Mouse (Mus musculus) layer of hippocampus, postnatal 14 days (tissue): Measurements from ENCODE around the gene Ube4b. TPM values are rescaled to one million over a fixed set of nuclear protein-coding genes. Genes with fewer than 3 reads are reported as not detected.
"Not testable (repeated sequence)": the region's sequence is repeated elsewhere in the genome, so short reads cannot be mapped to it uniquely, and the experiment has no call there.

Experiments used
- DNase-seq, 2 experiments: peaks; one replicate each; pipeline ENCODE4 v3.0.0; 2021 to 2022; ENCODE audit warnings: low spot score in 2 of 2, mixed read lengths in 1 of 2
- long read RNA-seq, 2 experiments: library from polyadenylated mRNA; stranded (forward); transcript quantifications; one replicate each; pipeline ENCODE4 v2.0.0; 2021
- total RNA-seq, 2 experiments: library from RNA; stranded (reverse); gene quantifications; 2 replicates each; pipeline ENCODE4 v1.2.3; 2021

Gene Ube4b
- total RNA-seq = 100 to 1,000 TPM; 107 to 110 TPM
- long read RNA-seq, experiment 1, full-length matches to known transcripts = 18 of 28 reads
- long read RNA-seq, experiment 1, partial matches to known transcripts = 5 of 28 reads
- long read RNA-seq, experiment 1, other reads (novel, unspliced or antisense) = 5 of 28 reads
- long read RNA-seq, experiment 2, full-length matches to known transcripts = 32 of 47 reads
- long read RNA-seq, experiment 2, partial matches to known transcripts = 10 of 47 reads
- long read RNA-seq, experiment 2, other reads (novel, unspliced or antisense) = 5 of 47 reads

- DNase-seq = peak; percentile 97 to 98
Measured at GRCm38 (mm10) chr4:149426325-149427199, at the start of gene Ube4b. TSS of gene Ube4b (minus strand) at chr4:149426749.

DNA sequence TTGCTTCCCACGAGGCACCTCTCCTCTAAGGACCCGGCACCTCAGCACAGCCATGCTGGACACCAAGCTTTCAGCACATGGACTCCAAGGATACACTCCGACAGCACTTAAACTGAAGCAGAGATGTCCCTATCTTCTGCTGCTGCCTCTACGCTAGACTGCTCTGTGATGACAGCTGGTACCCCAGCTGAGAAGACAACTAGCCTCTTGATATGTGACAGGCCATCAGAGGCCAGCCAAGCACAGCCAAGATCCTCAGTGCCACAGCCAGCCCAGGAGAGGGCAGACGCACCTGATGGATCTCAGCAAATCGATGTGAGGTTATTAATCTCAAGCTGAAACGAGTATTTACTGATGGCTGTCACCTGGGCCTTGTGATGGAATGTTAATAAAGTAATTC is 48.5 kb upstream of the Ube4b start:
- DNase-seq = no peak

GRCm38 (mm10) chr4:149469557-149469956 is 43.0 kb upstream of the Ube4b start:
- DNase-seq = no peak

DNA sequence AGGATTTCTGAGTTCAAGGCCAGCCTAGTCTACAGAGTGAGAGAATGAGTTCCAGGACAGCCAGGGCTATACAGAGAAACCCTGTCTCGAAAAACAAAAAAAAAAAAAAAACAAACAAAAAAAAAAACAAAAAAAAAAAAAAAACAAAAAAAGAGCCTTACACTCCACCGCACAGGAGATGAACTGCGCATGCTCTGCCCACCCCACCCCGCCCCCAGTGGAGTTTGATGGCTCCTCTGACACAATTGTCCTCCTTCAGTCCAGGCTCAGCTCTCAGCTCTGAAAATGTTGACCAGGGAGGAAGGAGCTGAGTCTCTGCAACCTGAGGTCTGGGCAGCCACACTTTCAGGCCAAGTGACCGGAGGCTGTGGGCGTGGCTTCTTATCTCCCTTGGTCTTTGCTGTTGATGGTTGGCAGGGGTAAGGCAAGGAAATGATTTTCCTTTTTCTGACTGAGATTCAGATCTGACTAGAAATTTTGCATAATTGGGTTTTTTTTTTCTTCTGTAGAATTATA is 36.9 kb upstream of the Ube4b start:
- DNase-seq = no peak

GRCm38 (mm10) chr4:149462305-149462971 is 35.9 kb upstream of the Ube4b start:
- no peak for DNase-seq

DNA sequence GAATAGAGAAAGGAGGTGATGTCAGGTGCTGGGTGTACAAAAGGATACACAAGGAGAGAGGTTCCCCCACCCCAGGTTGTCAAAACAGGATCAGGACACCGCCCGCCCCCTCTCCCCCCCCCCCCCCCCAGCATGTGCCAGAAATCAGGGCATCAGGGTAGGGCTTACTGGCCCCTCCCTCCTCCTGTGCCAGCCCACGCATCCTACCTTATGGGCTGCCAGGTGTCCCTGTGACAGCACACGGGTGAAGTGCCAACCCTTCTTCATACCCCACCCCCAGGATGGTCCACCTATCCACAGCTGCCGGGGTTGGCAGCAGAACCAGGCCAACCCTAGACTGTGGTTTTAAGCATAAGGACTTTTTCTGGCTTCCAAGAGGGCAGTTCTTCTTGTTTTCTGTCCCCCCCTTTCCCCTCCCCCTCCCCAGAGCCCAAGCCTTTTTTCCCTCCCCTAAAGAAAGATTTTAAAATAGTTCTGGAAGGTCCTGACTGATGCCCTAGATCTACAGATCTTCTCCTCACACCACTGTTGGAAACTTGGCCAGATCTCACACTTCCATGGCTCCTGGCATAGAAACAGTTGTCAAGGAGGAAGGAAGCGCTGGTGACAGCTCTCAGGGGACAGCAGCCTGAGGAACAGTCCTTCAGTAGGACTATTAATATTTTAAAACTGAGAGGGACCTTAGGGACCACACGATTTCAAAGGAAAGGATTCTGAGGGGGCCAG is 35.2 kb upstream of the Ube4b start:
- DNase-seq = no peak

GRCm38 (mm10) chr4:149460475-149460874 is 33.9 kb upstream of the Ube4b start:
- not testable (repeated sequence) for DNase-seq

DNA sequence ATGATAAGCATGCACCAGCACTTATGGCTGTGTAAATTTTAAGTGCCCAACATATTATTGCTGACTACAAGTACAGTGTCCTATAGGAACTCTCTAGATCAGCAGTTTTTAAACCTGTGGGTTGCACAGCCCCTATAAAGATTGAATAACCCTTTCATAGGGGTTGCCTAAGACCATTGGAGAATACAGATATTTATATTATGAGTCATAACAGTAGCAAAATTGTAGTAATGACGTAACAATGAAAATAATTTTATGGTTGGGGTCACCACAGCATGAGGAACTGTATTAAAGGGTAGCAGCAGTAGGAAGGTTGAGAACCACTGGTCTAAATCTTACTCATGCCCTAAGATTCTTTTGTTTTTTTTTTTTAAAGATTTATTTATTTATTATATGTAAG is 32.9 kb upstream of the Ube4b start:
- DNase-seq = no peak

- no peak for DNase-seq
Measured at GRCm38 (mm10) chr4:149458526-149458925, 32.0 kb upstream of the Ube4b start.

GRCm38 (mm10) chr4:149457831-149458430 is 31.4 kb upstream of the Ube4b start:
- no peak for DNase-seq

DNA sequence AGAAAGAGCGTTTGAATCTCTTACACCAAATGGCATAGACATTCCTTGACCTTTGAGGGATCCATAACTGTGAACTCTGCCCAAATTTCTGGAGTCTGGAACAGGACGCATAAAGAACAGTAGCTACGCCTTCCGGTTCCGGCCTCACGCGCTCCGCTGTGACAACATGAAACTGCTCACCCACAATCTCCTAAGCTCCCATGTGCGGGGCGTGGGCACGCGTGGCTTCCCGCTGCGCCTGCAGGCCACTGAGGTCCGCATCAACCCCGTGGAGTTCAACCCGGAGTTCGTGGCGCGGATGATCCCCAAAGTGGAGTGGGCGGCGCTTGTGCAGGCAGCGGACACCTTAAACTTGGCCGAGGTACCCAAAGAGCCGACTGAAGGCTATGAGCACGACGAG is 30.6 kb upstream of the Ube4b start:
- DNase-seq = not testable (repeated sequence)

GRCm38 (mm10) chr4:149454879-149455278 is 28.3 kb upstream of the Ube4b start, which contains the start of gene Rbp7:
TSS of gene Rbp7 (minus strand) at chr4:149454978.
- DNase-seq = no peak

DNA sequence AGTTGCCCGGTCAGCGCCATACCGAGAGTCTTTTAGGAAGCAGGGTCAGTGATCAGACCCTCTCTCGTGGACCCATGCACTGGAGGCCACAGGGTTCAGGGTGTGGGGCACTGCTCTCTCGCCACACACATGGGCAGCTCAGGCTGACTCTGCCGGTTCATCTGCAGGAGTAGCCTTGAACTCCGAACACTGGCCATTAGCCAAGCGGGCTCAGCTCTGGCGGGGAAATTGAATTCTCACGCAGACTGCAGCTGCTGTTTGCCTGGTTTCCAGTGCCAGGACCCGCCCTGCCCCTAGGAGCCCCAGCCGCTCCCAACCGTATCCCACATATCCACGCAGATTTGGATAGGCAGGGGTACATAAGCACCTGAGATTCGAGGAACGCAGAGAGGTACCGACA is 27.7 kb upstream of the Ube4b start:
- DNase-seq = no peak

- no peak for DNase-seq
Measured at GRCm38 (mm10) chr4:149453656-149454055, 27.1 kb upstream of the Ube4b start.

DNA sequence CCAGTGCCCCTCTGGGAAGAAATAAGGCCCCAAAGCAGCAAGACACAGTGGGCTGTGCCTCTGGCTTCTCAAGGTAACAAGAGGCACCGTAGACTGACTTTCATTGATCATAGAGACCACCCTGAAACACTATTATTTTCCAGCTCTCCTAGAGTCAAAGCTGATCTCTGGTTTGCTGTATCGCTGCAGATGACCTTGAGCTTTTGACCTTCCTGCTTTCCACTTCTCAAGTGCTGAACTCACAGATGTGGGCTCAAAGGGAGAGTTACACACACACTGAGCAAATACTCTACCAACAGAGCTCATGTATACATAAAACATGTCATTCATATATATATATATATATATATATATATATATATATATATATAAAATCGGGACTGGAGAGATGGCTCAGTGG is 24.1 kb upstream of the Ube4b start:
- no peak for DNase-seq

DNA sequence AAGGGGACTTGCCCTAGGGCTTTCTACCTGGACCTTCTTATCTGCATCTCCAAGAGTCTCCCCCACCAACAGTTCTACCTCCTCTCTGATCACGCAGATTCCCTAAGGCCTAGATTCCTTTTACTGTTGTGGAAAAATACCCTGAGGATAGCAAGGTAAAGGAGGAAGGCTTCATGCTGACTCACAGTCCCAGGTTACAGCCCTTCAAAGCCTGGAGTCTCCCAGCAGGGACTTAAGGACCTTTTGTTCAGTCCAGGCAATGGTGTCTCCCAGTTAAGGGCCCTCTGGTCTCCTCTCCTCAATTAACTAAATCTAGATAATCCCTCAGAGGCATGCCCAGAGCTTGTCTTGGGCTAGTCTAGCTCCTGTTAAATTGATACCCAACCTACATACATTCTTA is 19.8 kb upstream of the Ube4b start:
- DNase-seq = no peak

DNA sequence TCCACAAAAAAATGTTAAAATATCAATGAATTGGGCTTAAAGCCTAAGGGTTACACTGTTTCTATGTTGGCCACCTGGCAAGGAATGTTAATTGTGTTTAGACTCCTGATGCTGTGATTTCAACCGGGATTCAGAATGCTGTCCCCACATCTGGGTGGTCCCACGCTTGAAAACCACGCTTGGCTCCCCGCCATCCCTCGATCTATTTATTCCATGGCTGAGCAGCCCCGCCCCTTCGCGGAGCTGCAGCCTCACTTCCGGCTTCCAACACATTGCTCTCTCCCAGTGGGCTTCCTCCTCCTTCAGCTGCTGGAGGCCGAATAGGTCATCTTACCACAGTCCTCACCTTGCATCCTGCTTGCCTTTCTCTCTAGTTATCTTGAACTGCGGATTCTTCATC is 19.3 kb upstream of the Ube4b start:
- peak in 1 of 2 experiments; percentile 21 for DNase-seq

DNA sequence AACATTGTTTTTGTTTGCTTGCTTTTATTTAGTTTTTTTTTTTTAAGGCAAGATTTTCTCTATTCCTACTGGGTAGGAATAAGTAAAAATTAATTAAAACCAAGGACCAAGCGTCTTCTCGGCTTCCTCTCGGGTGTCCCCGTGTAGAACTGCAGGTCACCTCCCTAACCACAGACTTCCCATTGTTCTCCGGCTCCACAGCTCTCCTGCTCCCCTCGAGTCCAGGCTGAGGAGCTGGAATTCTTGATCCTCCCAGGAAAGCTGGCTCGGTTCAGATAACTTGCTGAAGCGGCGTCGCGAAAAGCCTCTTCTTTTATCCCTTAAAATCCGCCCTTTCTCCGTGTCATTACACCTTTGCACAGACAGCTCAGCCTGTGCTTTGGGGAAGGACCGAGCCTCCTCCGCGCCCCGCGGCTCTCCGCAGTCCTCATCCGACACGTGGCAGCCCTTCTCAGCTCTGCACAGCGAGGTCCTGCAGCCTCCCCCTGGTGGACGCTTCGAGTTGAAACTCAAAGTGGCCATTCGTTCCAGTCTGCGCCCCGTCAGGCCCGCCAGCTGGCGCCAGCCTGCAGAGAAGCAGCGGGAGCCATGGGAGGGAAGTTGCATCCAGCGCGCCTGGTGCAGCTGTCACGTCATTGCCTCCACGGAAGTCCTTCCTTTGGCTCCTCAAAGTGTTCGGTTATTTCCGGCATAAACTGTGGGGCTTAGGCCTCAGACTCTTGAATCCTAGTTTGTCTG is 18.6 kb upstream of the Ube4b start:
- peak; percentile 87 to 89 for DNase-seq

DNA sequence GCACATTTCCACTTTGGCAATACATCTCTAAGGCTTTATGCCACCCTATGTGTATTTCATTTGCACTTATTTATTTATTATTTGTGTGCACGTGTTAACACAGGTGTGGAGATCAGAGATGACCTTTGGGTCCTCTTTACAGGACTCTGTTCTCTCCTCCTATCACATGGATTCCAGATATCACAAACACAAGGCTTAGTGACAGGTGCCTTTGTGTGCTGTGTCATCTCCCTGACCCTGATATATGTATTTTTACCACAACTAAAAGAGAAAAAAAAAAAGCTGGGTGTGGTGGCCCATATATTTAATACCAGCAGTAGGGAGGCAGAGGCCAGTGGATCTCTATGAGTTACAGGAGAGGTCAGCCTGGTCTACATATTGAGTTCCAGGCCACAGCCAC is 17.9 kb upstream of the Ube4b start:
- no peak for DNase-seq

DNA sequence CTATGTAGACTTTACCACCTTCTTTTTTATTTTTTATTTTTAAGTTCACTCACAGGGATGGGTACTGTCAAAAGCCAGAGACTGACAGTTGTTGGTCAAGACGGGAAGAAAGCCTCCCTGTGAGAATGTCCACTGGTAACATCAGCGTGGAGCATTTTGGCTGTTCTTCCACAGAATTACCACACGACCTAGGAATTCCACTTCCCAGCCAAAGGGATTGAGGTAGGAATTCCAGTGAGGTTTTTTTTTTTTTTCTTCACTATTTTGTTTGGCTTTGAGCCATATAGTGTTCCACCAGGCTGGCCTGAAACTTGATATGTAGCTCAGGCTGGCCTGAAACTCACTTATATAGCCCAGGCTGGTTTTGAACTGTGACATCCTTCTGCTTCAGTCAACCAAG is 15.9 kb upstream of the Ube4b start:
- DNase-seq = no peak
